Mouse (Mus musculus) limb, embryonic 10.5 days (tissue): Measurements from ENCODE around the gene Wdr61. TPM values are rescaled to one million over a fixed set of nuclear protein-coding genes. Genes with fewer than 3 reads are reported as not detected.
A peak's percentile ranks its signal among the peaks of the same experiment; 100 is the strongest.

Source experiments
- DNase-seq: peaks from one replicate; pipeline ENCODE4 v3.0.0-alpha.2; 2017; ENCODE audit warnings: low spot score
- H3K27ac ChIP-seq: fragments of 300-500 bp; sonication (generic); 2 replicates; pipeline ENCODE4 v1.5.1; 2016; ENCODE audit warnings: mild to moderate bottlenecking
- H3K27me3 ChIP-seq: fragments of 300-500 bp; sonication (generic); 2 replicates; pipeline ENCODE4 v1.6.1; 2016; ENCODE audit warnings: low read depth, mild to moderate bottlenecking; ENCODE audit not compliant: poor library complexity, severe bottlenecking
- H3K36me3 ChIP-seq: fragments of 300-500 bp; sonication (generic); 2 replicates; pipeline ENCODE4 v1.6.1; 2016; ENCODE audit warnings: mild to moderate bottlenecking, moderate library complexity
- H3K4me1 ChIP-seq: fragments of 300-500 bp; sonication (generic); 2 replicates; pipeline ENCODE4 v1.6.1; 2016
- H3K4me3 ChIP-seq: fragments of 300-500 bp; sonication (generic); 2 replicates; pipeline ENCODE4 v1.5.1; 2016; ENCODE audit warnings: mild to moderate bottlenecking, moderate library complexity
- H3K9me3 ChIP-seq: fragments of 300-500 bp; sonication (generic); replicated peaks from 2 replicates; pipeline ENCODE4 v1.6.1; 2016; ENCODE audit warnings: mild to moderate bottlenecking
- WGBS: fragments of 180-500 bp; shearing (Covaris S2); methylation state at CpG from one replicate; pipeline ENCODE4 v1.1.7; 2016; 5-methylcytosine and 5-hydroxymethylcytosine counted together
- polyA plus RNA-seq: library from polyadenylated mRNA; unstranded; fragments of >200 nt; fragmentation: Nextera tagmentation; extraction: Ambion mirVana; gene quantifications from 2 replicates; pipeline ENCODE4 v1.2.1, GENCODE M21; 2016

The Wdr61 gene
- polyA plus RNA-seq, 1 experiment from 2014 or later = 178 TPM

GRCm38 (mm10) chr9:54751684-54752083 is 17.4 kb upstream of the Wdr61 start:
- H3K27ac ChIP-seq = no peak overlapping the region
- peaks cover 36% of the 10 kb centered on the region for H3K27me3 ChIP-seq
- no peaks in the 10 kb centered on the region for H3K36me3 ChIP-seq
- H3K9me3 ChIP-seq = no peaks in the 10 kb centered on the region
- DNase-seq = no peak
- peaks cover 11% of the 10 kb centered on the region for H3K4me1 ChIP-seq
- WGBS = 70% methylated on average over 2 of the region's 2 CpGs
- no peak overlapping the region for H3K4me3 ChIP-seq

GRCm38 (mm10) chr9:54750215-54750981 is 16.1 kb upstream of the Wdr61 start:
- no peak for DNase-seq
- peaks cover 33% of the 10 kb centered on the region for H3K27me3 ChIP-seq
- H3K4me3 ChIP-seq = no peak overlapping the region
- H3K27ac ChIP-seq = no peak overlapping the region
- H3K9me3 ChIP-seq = no peaks in the 10 kb centered on the region
- no peaks in the 10 kb centered on the region for H3K36me3 ChIP-seq
- WGBS = 89% methylated on average over 7 of the region's 7 CpGs
- peaks cover 21% of the 10 kb centered on the region for H3K4me1 ChIP-seq

- Histone ChIP-seq H3K27me3 (no peaks in the 10 kb centered on the region), H3K4me3 (no peak overlapping the region), H3K36me3 (no peaks in the 10 kb centered on the region), H3K9me3 (no peaks in the 10 kb centered on the region), H3K4me1 (peaks cover 31% of the 10 kb centered on the region), H3K27ac (peak overlapping the region; percentile 50)
- DNase-seq = no peak
- WGBS = 48% methylated on average over 13 of the region's 13 CpGs
Observed at GRCm38 (mm10) chr9:54745740-54746370, 11.5 kb upstream of the Wdr61 start.

GRCm38 (mm10) chr9:54743891-54744290 is 9.6 kb upstream of the Wdr61 start:
- 78% methylated on average over 4 of the region's 4 CpGs for WGBS
- no peaks in the 10 kb centered on the region for H3K9me3 ChIP-seq
- H3K27ac ChIP-seq = no peak overlapping the region
- no peak overlapping the region for H3K4me3 ChIP-seq
- H3K4me1 ChIP-seq = peaks cover 42% of the 10 kb centered on the region
- no peaks in the 10 kb centered on the region for H3K27me3 ChIP-seq
- H3K36me3 ChIP-seq = no peaks in the 10 kb centered on the region
- DNase-seq = no peak

- Histone ChIP-seq H3K27me3 (no peaks in the 10 kb centered on the region), H3K9me3 (no peaks in the 10 kb centered on the region), H3K4me1 (peaks cover 42% of the 10 kb centered on the region), H3K4me3 (no peak overlapping the region), H3K27ac (peak overlapping the region; percentile 75), H3K36me3 (no peaks in the 10 kb centered on the region)
- WGBS = 24% methylated on average over 3 of the region's 3 CpGs
- DNase-seq = peak; percentile 78
Observed at GRCm38 (mm10) chr9:54738376-54738775, 4.1 kb upstream of the Wdr61 start.

GRCm38 (mm10) chr9:54736284-54736701 is 2.0 kb upstream of the Wdr61 start:
- Histone ChIP-seq H3K27ac (peak overlapping the region; percentile 81; the same call in 1 of the 2 replicates), H3K4me3 (no peak overlapping the region; the same call in 1 of the 2 replicates), H3K4me1 (peaks cover 37% of the 10 kb centered on the region), H3K36me3 (peaks cover under 1% of the 10 kb centered on the region; the same call in 1 of the 2 replicates), H3K27me3 (no peaks in the 10 kb centered on the region), H3K9me3 (no peaks in the 10 kb centered on the region)
- 20% methylated on average over 9 of the region's 9 CpGs for WGBS
- peak; percentile 87 for DNase-seq

- Histone ChIP-seq H3K27me3 (no peaks in the 10 kb centered on the region), H3K9me3 (no peaks in the 10 kb centered on the region), H3K27ac (peak overlapping the region; percentile 84), H3K4me3 (peak overlapping the region; percentile 82), H3K36me3 (peaks cover 14% of the 10 kb centered on the region), H3K4me1 (peaks cover 28% of the 10 kb centered on the region)
- 25% methylated on average over 11 of the region's 11 CpGs for WGBS
- no peak for DNase-seq
Observed at GRCm38 (mm10) chr9:54734639-54735252, 427 bp upstream of the Wdr61 start.

GRCm38 (mm10) chr9:54732122-54732521 is 2.2 kb downstream of the Wdr61 start:
- 86% methylated on average over 2 of the region's 2 CpGs for WGBS
- DNase-seq = no peak

GRCm38 (mm10) chr9:54726315-54726714 is 8.0 kb downstream of the Wdr61 start:
- no peak overlapping the region for H3K4me3 ChIP-seq
- no peaks in the 10 kb centered on the region; the same call in 1 of the 2 replicates for H3K4me1 ChIP-seq
- DNase-seq = no peak
- no peaks in the 10 kb centered on the region for H3K27me3 ChIP-seq
- no peaks in the 10 kb centered on the region for H3K9me3 ChIP-seq
- H3K36me3 ChIP-seq = peaks cover 98% of the 10 kb centered on the region
- 82% methylated on average over 5 of the region's 5 CpGs for WGBS
- no peak overlapping the region for H3K27ac ChIP-seq

More at GRCm38 (mm10) chr9:54732122-54732521, 2.2 kb downstream of the Wdr61 start:
- Histone ChIP-seq H3K9me3 (no peaks in the 10 kb centered on the region), H3K27ac (no peak overlapping the region), H3K4me1 (peaks cover 19% of the 10 kb centered on the region), H3K27me3 (no peaks in the 10 kb centered on the region), H3K4me3 (no peak overlapping the region), H3K36me3 (peaks cover 40% of the 10 kb centered on the region)

GRCm38 (mm10) chr9:54722596-54722995 is 11.7 kb downstream of the Wdr61 start:
- peaks cover 100% of the 10 kb centered on the region for H3K36me3 ChIP-seq
- H3K27me3 ChIP-seq = no peaks in the 10 kb centered on the region
- no peaks in the 10 kb centered on the region; the same call in 1 of the 2 replicates for H3K4me1 ChIP-seq
- no peak overlapping the region for H3K4me3 ChIP-seq
- no peaks in the 10 kb centered on the region for H3K9me3 ChIP-seq
- WGBS = 81% methylated on average over 4 of the region's 4 CpGs
- no peak overlapping the region for H3K27ac ChIP-seq
- no peak for DNase-seq

- no peak for DNase-seq
- H3K36me3 ChIP-seq = peaks cover 100% of the 10 kb centered on the region
- WGBS = 88% methylated on average over 7 of the region's 7 CpGs
Observed at GRCm38 (mm10) chr9:54722156-54722555, 12.2 kb downstream of the Wdr61 start.

GRCm38 (mm10) chr9:54717527-54717926 is 16.8 kb downstream of the Wdr61 start:
- H3K4me3 ChIP-seq = no peak overlapping the region
- H3K36me3 ChIP-seq = peaks cover 100% of the 10 kb centered on the region
- no peaks in the 10 kb centered on the region for H3K27me3 ChIP-seq
- WGBS = 91% methylated on average over 3 of the region's 3 CpGs
- DNase-seq = no peak
- no peaks in the 10 kb centered on the region for H3K9me3 ChIP-seq
- H3K4me1 ChIP-seq = no peaks in the 10 kb centered on the region
- H3K27ac ChIP-seq = no peak overlapping the region

More at GRCm38 (mm10) chr9:54722156-54722555, 12.2 kb downstream of the Wdr61 start:
- Histone ChIP-seq H3K27me3 (no peaks in the 10 kb centered on the region), H3K4me1 (no peaks in the 10 kb centered on the region), H3K27ac (no peak overlapping the region), H3K4me3 (no peak overlapping the region), H3K9me3 (no peaks in the 10 kb centered on the region)

- no peaks in the 10 kb centered on the region for H3K4me1 ChIP-seq
- no peak overlapping the region for H3K4me3 ChIP-seq
- no peaks in the 10 kb centered on the region for H3K9me3 ChIP-seq
- no peaks in the 10 kb centered on the region for H3K27me3 ChIP-seq
- no peak overlapping the region for H3K27ac ChIP-seq
- H3K36me3 ChIP-seq = peaks cover 100% of the 10 kb centered on the region
- no peak for DNase-seq
- 84% methylated on average over 3 of the region's 3 CpGs for WGBS
Observed at GRCm38 (mm10) chr9:54715776-54716175, 18.5 kb downstream of the Wdr61 start.
